Mouse (Mus musculus) hindbrain, embryonic 14.5 days (tissue): ENCODE results near the gene Lhx6. TPM values are rescaled to one million over a fixed set of nuclear protein-coding genes. Genes with fewer than 3 reads are reported as not detected.

Source experiments
- ATAC-seq: fragments of 200-750 bp; cut with Nextera tagmentation; 2 replicates; pipeline ENCODE4 v1.8.0; 2017; ENCODE audit warnings: moderate number of reproducible peaks, mild to moderate bottlenecking, moderate TSS enrichment, moderate library complexity; ENCODE audit not compliant: low FRiP score
- DNase-seq: peaks from one replicate; pipeline ENCODE4 v3.0.0-alpha.2; 2015; ENCODE audit warnings: low spot score
- H3K27ac ChIP-seq: fragments of 300-500 bp; sonication (generic); 2 replicates; pipeline ENCODE4 v1.5.1; 2014; ENCODE audit warnings: mild to moderate bottlenecking, moderate library complexity
- H3K27me3 ChIP-seq: fragments of 300-500 bp; sonication (generic); 2 replicates; pipeline ENCODE4 v1.6.1; 2014; ENCODE audit warnings: mild to moderate bottlenecking, low read length, mixed read lengths; ENCODE audit not compliant: control insufficient read depth, insufficient read depth
- H3K36me3 ChIP-seq: fragments of 300-500 bp; sonication (generic); replicated peaks from 2 replicates; pipeline ENCODE4 v1.6.1; 2014; ENCODE audit not compliant: control insufficient read depth, insufficient read depth
- H3K4me1 ChIP-seq: fragments of 300-500 bp; sonication (generic); replicated peaks from 2 replicates; pipeline ENCODE4 v1.6.1; 2014; ENCODE audit warnings: antibody characterized with exemption, low read length, mixed read lengths; ENCODE audit not compliant: control insufficient read depth, insufficient read depth
- H3K4me2 ChIP-seq: fragments of 300-500 bp; sonication (generic); replicated peaks from 2 replicates; pipeline ENCODE4 v1.6.1; 2014; ENCODE audit warnings: mild to moderate bottlenecking, moderate library complexity
- H3K4me3 ChIP-seq: fragments of 300-500 bp; sonication (generic); replicated peaks from 2 replicates; pipeline ENCODE4 v1.5.1; 2014; ENCODE audit warnings: mild to moderate bottlenecking, low read length
- H3K9ac ChIP-seq: fragments of 300-500 bp; sonication (generic); 2 replicates; pipeline ENCODE4 v1.6.1; 2014
- H3K9me3 ChIP-seq: fragments of 300-500 bp; sonication (generic); 2 replicates; pipeline ENCODE4 v1.6.1; 2016; ENCODE audit warnings: low read length; ENCODE audit not compliant: control insufficient read depth
- WGBS: fragments of 180-500 bp; shearing (Covaris S2); extraction: QIAGEN DNeasy Blood & Tissue Kit; methylation state at CpG from one replicate; pipeline ENCODE4 v1.1.7; 2014; 5-methylcytosine and 5-hydroxymethylcytosine counted together
- polyA plus RNA-seq: library from polyadenylated mRNA; unstranded; fragments of >200 nt; fragmentation: Nextera tagmentation; extraction: Ambion mirVana; gene quantifications from 2 replicates; pipeline ENCODE4 v1.2.1, GENCODE M21; 2014

The Lhx6 gene
- polyA plus RNA-seq, 1 experiment from 2014 or later, result 1.2 TPM

GRCm38 (mm10) chr2:36097129-36097815, 7.9 kb downstream of the Lhx6 start:
- no peak for ATAC-seq
- no peak for DNase-seq
- H3K27me3 ChIP-seq, result peaks cover 100% of the 10 kb centered on the region
- no peaks in the 10 kb centered on the region for H3K36me3 ChIP-seq
- no peak overlapping the region for H3K27ac ChIP-seq
- peaks cover 9% of the 10 kb centered on the region; the same call in 1 of the 2 replicates for H3K4me1 ChIP-seq
- H3K9me3 ChIP-seq, result no peaks in the 10 kb centered on the region
- no peak overlapping the region for H3K4me3 ChIP-seq
- H3K9ac ChIP-seq, result no peak overlapping the region
- H3K4me2 ChIP-seq, result no peak overlapping the region
- WGBS, result 3% methylated on average over 18 of the region's 18 CpGs

- Histone ChIP-seq H3K27ac (no peak overlapping the region), H3K4me1 (peaks cover 14% of the 10 kb centered on the region), H3K4me2 (no peak overlapping the region), H3K9ac (no peak overlapping the region), H3K9me3 (no peaks in the 10 kb centered on the region), H3K27me3 (peaks cover 100% of the 10 kb centered on the region), H3K36me3 (no peaks in the 10 kb centered on the region), H3K4me3 (no peak overlapping the region)
- no peak for DNase-seq
- ATAC-seq, result no peak
- WGBS, result 7% methylated on average over 31 of the region's 31 CpGs
Measured at GRCm38 (mm10) chr2:36093914-36094475, 11.2 kb downstream of the Lhx6 start.

- H3K9ac ChIP-seq, result no peak overlapping the region
- H3K4me2 ChIP-seq, result no peak overlapping the region
- ATAC-seq, result no peak
- 17% methylated on average over 7 of the region's 7 CpGs for WGBS
- DNase-seq, result no peak
- H3K27me3 ChIP-seq, result peaks cover 100% of the 10 kb centered on the region
- H3K4me3 ChIP-seq, result no peak overlapping the region
- no peak overlapping the region for H3K27ac ChIP-seq
- H3K36me3 ChIP-seq, result no peaks in the 10 kb centered on the region
- peaks cover 14% of the 10 kb centered on the region for H3K4me1 ChIP-seq
- no peaks in the 10 kb centered on the region for H3K9me3 ChIP-seq
Measured at GRCm38 (mm10) chr2:36093301-36093700, 11.9 kb downstream of the Lhx6 start.

GRCm38 (mm10) chr2:36092748-36093147, 12.5 kb downstream of the Lhx6 start:
- Histone ChIP-seq H3K27me3 (peaks cover 100% of the 10 kb centered on the region), H3K36me3 (no peaks in the 10 kb centered on the region), H3K4me3 (no peak overlapping the region), H3K27ac (no peak overlapping the region), H3K4me2 (no peak overlapping the region), H3K9me3 (no peaks in the 10 kb centered on the region), H3K9ac (no peak overlapping the region), H3K4me1 (peaks cover 14% of the 10 kb centered on the region)
- WGBS, result 1% methylated on average over 4 of the region's 4 CpGs
- no peak for DNase-seq
- no peak for ATAC-seq

- DNase-seq, result no peak
- 4% methylated on average over 70 of the region's 70 CpGs for WGBS
- peaks cover 92% of the 10 kb centered on the region for H3K27me3 ChIP-seq
- no peak overlapping the region for H3K9ac ChIP-seq
- ATAC-seq, result peak; percentile 75
- H3K4me3 ChIP-seq, result peak overlapping the region; percentile 32
- H3K27ac ChIP-seq, result no peak overlapping the region
- no peaks in the 10 kb centered on the region for H3K9me3 ChIP-seq
- H3K36me3 ChIP-seq, result no peaks in the 10 kb centered on the region
- peak overlapping the region; percentile 57 for H3K4me2 ChIP-seq
- H3K4me1 ChIP-seq, result peaks cover 14% of the 10 kb centered on the region
Measured at GRCm38 (mm10) chr2:36090853-36091741, 14.1 kb downstream of the Lhx6 start.

GRCm38 (mm10) chr2:36089190-36089589, 16.0 kb downstream of the Lhx6 start:
- no peak for DNase-seq
- H3K4me2 ChIP-seq, result no peak overlapping the region
- H3K4me1 ChIP-seq, result peaks cover 12% of the 10 kb centered on the region
- ATAC-seq, result no peak
- no peak overlapping the region for H3K27ac ChIP-seq
- H3K9me3 ChIP-seq, result no peaks in the 10 kb centered on the region
- WGBS, result 42% methylated on average over 3 of the region's 3 CpGs
- H3K36me3 ChIP-seq, result no peaks in the 10 kb centered on the region
- H3K9ac ChIP-seq, result no peak overlapping the region
- H3K27me3 ChIP-seq, result peaks cover 73% of the 10 kb centered on the region
- H3K4me3 ChIP-seq, result no peak overlapping the region

- peaks cover 32% of the 10 kb centered on the region for H3K27me3 ChIP-seq
- H3K4me2 ChIP-seq, result no peak overlapping the region
- H3K27ac ChIP-seq, result no peak overlapping the region
- H3K4me3 ChIP-seq, result no peak overlapping the region
- WGBS, result 100% methylated on average over 1 of the region's 1 CpGs
- no peak for DNase-seq
- no peak for ATAC-seq
- H3K36me3 ChIP-seq, result no peaks in the 10 kb centered on the region
- H3K9ac ChIP-seq, result no peak overlapping the region
- H3K4me1 ChIP-seq, result no peaks in the 10 kb centered on the region
- no peaks in the 10 kb centered on the region for H3K9me3 ChIP-seq
Measured at GRCm38 (mm10) chr2:36085041-36085440, 20.2 kb downstream of the Lhx6 start.

- DNase-seq, result no peak
Measured at GRCm38 (mm10) chr2:36082802-36083580, 22.2 kb downstream of the Lhx6 start.

More at GRCm38 (mm10) chr2:36082802-36083580, 22.2 kb downstream of the Lhx6 start:
- peaks cover 15% of the 10 kb centered on the region for H3K27me3 ChIP-seq
- WGBS, result 87% methylated on average over 9 of the region's 9 CpGs
- H3K4me3 ChIP-seq, result no peak overlapping the region
- no peak overlapping the region for H3K9ac ChIP-seq
- H3K9me3 ChIP-seq, result no peaks in the 10 kb centered on the region
- H3K36me3 ChIP-seq, result no peaks in the 10 kb centered on the region
- no peak overlapping the region for H3K4me2 ChIP-seq
- no peak for ATAC-seq
- no peak overlapping the region for H3K27ac ChIP-seq
- no peaks in the 10 kb centered on the region for H3K4me1 ChIP-seq
